Mouse (Mus musculus) frontal cortex, postnatal 25 days (tissue): ENCODE measurements around the gene Ppp2r3a.

Experiments used
- DNase-seq, 2 experiments: peaks; one replicate each; pipeline ENCODE4 v3.0.0; 2022; ENCODE audit warnings: low spot score in 2 of 2

The Ppp2r3a gene

GRCm38 (mm10) chr9:101251644-101252337 lies at the start of gene Ppp2r3a:
Gene Ppp2r3a (minus strand): TSS chr9:101251795.
- peak; percentile 92 to 94 for DNase-seq

GRCm38 (mm10) chr9:101300441-101300935 lies 48.9 kb upstream of the Ppp2r3a start:
- DNase-seq, result no peak

GRCm38 (mm10) chr9:101291676-101292660 lies 40.4 kb upstream of the Ppp2r3a start:
- DNase-seq, result no peak

- no peak for DNase-seq
These were observed 39.3 kb upstream of the Ppp2r3a start for GRCm38 (mm10) chr9:101290876-101291275.

GRCm38 (mm10) chr9:101289750-101290149 lies 38.2 kb upstream of the Ppp2r3a start:
- no peak for DNase-seq

- no peak for DNase-seq
These were observed 37.5 kb upstream of the Ppp2r3a start for GRCm38 (mm10) chr9:101288901-101289647.

- no peak for DNase-seq
These were observed 35.2 kb upstream of the Ppp2r3a start for GRCm38 (mm10) chr9:101286766-101287165.

GRCm38 (mm10) chr9:101284049-101284448 lies 32.5 kb upstream of the Ppp2r3a start:
- no peak for DNase-seq

GRCm38 (mm10) chr9:101282651-101283050 lies 31.1 kb upstream of the Ppp2r3a start:
- no peak for DNase-seq

- DNase-seq, result no peak
These were observed 30.3 kb upstream of the Ppp2r3a start for GRCm38 (mm10) chr9:101281906-101282305.

GRCm38 (mm10) chr9:101281326-101281725 lies 29.7 kb upstream of the Ppp2r3a start:
- DNase-seq, result no peak

GRCm38 (mm10) chr9:101280867-101281266 lies 29.3 kb upstream of the Ppp2r3a start:
- no peak for DNase-seq

- no peak for DNase-seq
These were observed 28.6 kb upstream of the Ppp2r3a start for GRCm38 (mm10) chr9:101280211-101280610.

- no peak for DNase-seq
These were observed 21.1 kb upstream of the Ppp2r3a start for GRCm38 (mm10) chr9:101272715-101273114.

GRCm38 (mm10) chr9:101270020-101270419 lies 18.4 kb upstream of the Ppp2r3a start:
- no peak for DNase-seq

GRCm38 (mm10) chr9:101266043-101266442 lies 14.4 kb upstream of the Ppp2r3a start:
- DNase-seq, result no peak

GRCm38 (mm10) chr9:101265546-101265945 lies 14.0 kb upstream of the Ppp2r3a start:
- peak; percentile 8 to 17 for DNase-seq

- no peak for DNase-seq
These were observed 11.2 kb upstream of the Ppp2r3a start for GRCm38 (mm10) chr9:101262815-101263214.

- peak in 1 of 2 experiments; percentile 11 for DNase-seq
These were observed 10.5 kb upstream of the Ppp2r3a start for GRCm38 (mm10) chr9:101261989-101262571.

GRCm38 (mm10) chr9:101261443-101261842 lies 9.8 kb upstream of the Ppp2r3a start:
- DNase-seq, result no peak

- no peak for DNase-seq
These were observed 1.5 kb upstream of the Ppp2r3a start for GRCm38 (mm10) chr9:101253136-101253535.
